Comparison of ENCODE assay signal across 7 mouse cellular contexts in the genomic region with DNA sequence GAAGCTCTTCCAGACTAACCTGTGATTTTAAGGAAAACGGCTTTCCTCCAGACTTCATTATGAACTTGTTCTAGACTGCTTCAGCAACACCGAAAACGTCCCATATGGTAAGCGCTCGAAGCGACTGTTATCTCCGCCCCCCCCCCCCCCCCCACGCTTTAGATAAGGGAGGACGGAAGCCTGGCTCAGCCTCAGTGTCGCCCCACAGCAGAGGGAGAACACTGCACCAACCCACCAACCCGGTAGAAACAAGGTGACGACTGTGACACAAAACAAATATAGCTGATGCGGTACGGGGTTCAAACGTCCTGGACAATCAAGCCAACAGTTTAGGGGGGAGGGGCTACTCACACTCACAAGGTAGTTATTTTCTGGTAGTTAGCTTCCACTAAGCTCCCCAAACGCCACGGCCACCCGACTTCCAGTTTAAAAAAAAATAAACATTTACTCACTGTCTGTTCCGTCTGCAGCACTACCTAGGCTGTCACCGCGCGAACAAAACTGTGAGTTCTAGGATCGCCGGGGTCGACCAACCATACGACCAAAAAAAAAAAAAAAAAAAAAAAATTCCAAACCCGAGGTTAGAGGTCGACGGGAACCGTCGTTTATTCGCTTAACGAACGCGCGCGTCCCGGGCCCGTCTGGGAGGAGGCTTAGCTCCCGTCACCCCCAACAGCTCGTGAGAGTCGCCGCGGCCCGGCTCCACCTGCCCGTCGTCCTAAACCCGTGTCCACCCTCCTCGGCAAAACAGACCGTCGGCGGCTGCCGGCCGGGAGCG. TPM values are rescaled to one million over a fixed set of nuclear protein-coding genes. Genes with fewer than 3 reads are reported as not detected.
DNase-seq lines count a peak whose midpoint lies in the region; ATAC-seq and TF ChIP-seq lines count a peak whose summit lies in the region.

No protein-coding gene starts in this region.

- H3K4me3 ChIP-seq in ES-E14 (ENCODE audit: insufficient read depth in 1 of 2, low read depth in 1 of 2, low read length in 2 of 2, poor library complexity in 1 of 2, severe bottlenecking in 1 of 2) (peak overlapping the region; percentile 83 to 88), macrophage (ENCODE audit: inconsistent target) (peak overlapping the region; percentile 74)
- peak overlapping the region; percentile 86 for H3K4me3 ChIP-seq in embryonic facial prominence, embryonic 12.5 days

- H3K9ac ChIP-seq in ES-E14 (ENCODE audit: insufficient read depth, low read depth, low read length, poor library complexity, severe bottlenecking): peak overlapping the region; percentile 89
- peak overlapping the region; percentile 75 for H3K9ac ChIP-seq in embryonic facial prominence, embryonic 12.5 days

- ATAC-seq in embryonic facial prominence, embryonic 12.5 days (ENCODE audit: insufficient number of reproducible peaks, insufficient read depth, low FRiP score, low TSS enrichment): peak; percentile 82

- H3K9me3 ChIP-seq in ES-E14 (ENCODE audit: control insufficient read depth, insufficient read depth, low read depth, low read length): no peaks in the 10 kb centered on the region
- H3K9me3 ChIP-seq in embryonic facial prominence, embryonic 12.5 days: no peaks in the 10 kb centered on the region

- peak overlapping the region; percentile 68 for H3K4me2 ChIP-seq in embryonic facial prominence, embryonic 12.5 days (replicated peaks)

- H3K27ac ChIP-seq in ES-E14 (ENCODE audit: insufficient read depth, low read depth, low read length, poor library complexity, severe bottlenecking): peak overlapping the region; percentile 27; the same call in 1 of the 2 replicates
- H3K27ac ChIP-seq in embryonic facial prominence, embryonic 12.5 days: peak overlapping the region; percentile 90
- H3K27ac ChIP-seq in macrophage: peak overlapping the region; percentile 22; the same call in 1 of the 2 replicates

- under 1% methylated on average over 53 of the region's 55 CpGs for WGBS in embryonic facial prominence, embryonic 12.5 days
- 1% methylated on average over 53 of the region's 55 CpGs for WGBS in macrophage (ENCODE audit: missing documents)

- in situ Hi-C loops in ES-E14 (cut with MboI; ENCODE audit: low sequenced_read_pairs in 2 of 2, unreplicated experiment in 2 of 2): no loop called here

- H3K4me1 ChIP-seq in ES-E14 (ENCODE audit: control insufficient read depth in 2 of 2, insufficient read depth in 2 of 2, low read length in 2 of 2, poor library complexity in 1 of 2): no peaks in the 10 kb centered on the region; a peak in 2 of 4 replicates
- H3K4me1 ChIP-seq in embryonic facial prominence, embryonic 12.5 days: peaks cover 4% of the 10 kb centered on the region; the same call in 1 of the 2 replicates

- H3K36me3 ChIP-seq in ES-E14 (ENCODE audit: control insufficient read depth, insufficient read depth, low read length, poor library complexity, severe bottlenecking) (peaks cover 3% of the 10 kb centered on the region), macrophage (ENCODE audit: inconsistent target) (no peaks in the 10 kb centered on the region)
- H3K36me3 ChIP-seq in embryonic facial prominence, embryonic 12.5 days: peaks cover 28% of the 10 kb centered on the region

- peaks cover 46% of the 10 kb centered on the region for H3K79me2 ChIP-seq in macrophage (ENCODE audit: inconsistent target)

- H3K27me3 ChIP-seq in embryonic facial prominence, embryonic 12.5 days: no peaks in the 10 kb centered on the region

- intact Hi-C loops in heart, postnatal 14 days (cut with DNase I): loop anchor here (2.0 to 5.0 kb wide), 2 partner anchors 15 to 169 kb away; a partner anchor contains a TSS

- no peak for DNase-seq in ES-E14 (ENCODE audit: low read depth, low spot score)
- peak; percentile 37 for DNase-seq in adrenal gland, postnatal 14 days
- DNase-seq in heart, postnatal 14 days: peak; percentile 18 to 20
- peak; percentile 22 for DNase-seq in layer of hippocampus, postnatal 14 days (ENCODE audit: low spot score in 2 of 2)
- peak; percentile 6 for DNase-seq in right cerebral cortex, postnatal 4 days

TF ChIP-seq in ES-E14, 5 proteins besides CTCF, POLR2A, EP300 and RAD21:
- TF ChIP-seq CHD2 (IDR thresholded peaks at IDR 0.05; ENCODE audit: low read depth, low read length): no peak
- no peak for TF ChIP-seq MAFK (IDR thresholded peaks at IDR 0.05; ENCODE audit: insufficient read depth, low read depth, low read length)
- peak; percentile 83 for TF ChIP-seq ZNF384 (IDR thresholded peaks at IDR 0.05; ENCODE audit: low read depth, low read length)

RNA-seq across cellular contexts. Expression of a gene that starts 0.6 kb away (rescaled TPM):
- total RNA-seq in ES-E14 (2012; rRNA removed): 19.4 and 34.2 TPM in 2 replicates
- total RNA-seq in adrenal gland, postnatal 14 days (2021): 12.9 and 13.3 TPM in 2 replicates
- 76.1 and 79.0 TPM in 2 replicates for polyA plus RNA-seq in embryonic facial prominence, embryonic 12.5 days (2016; fragmentation: Nextera tagmentation; extraction: Ambion mirVana)
- 1 to 10 TPM; 7.4 to 8.7 TPM for total RNA-seq in heart, postnatal 14 days (2021)
- 1 to 10 TPM; 6.2 to 8.2 TPM for total RNA-seq in layer of hippocampus, postnatal 14 days (2021)
- total RNA-seq in macrophage (2018; cell fraction: chromatin; rRNA removed): 10 to 100 TPM in 2 of 26 experiments, 1 to 10 TPM in 23, not detected in 1; 1.4 to 13.1 (median 4.4) TPM
- 10 to 100 TPM in 10 of 26 experiments, 1 to 10 TPM in 16; 4.3 to 16.7 (median 7.7) TPM for total RNA-seq in macrophage (2018; cell fraction: cytosol; rRNA removed)
- 10 to 100 TPM in 6 of 26 experiments, 1 to 10 TPM in 20; 1.8 to 15.9 (median 7.2) TPM for total RNA-seq in macrophage (2018; cell fraction: nucleus; rRNA removed)
- 6.4 to 14.7 TPM (median 9.7 TPM) in 3 replicates for polyA plus RNA-seq in macrophage (2018)

RNA-seq across cellular contexts. Expression of a gene that starts 17.0 kb away (rescaled TPM):
- 28.4 and 35.4 TPM in 2 replicates for total RNA-seq in ES-E14 (2012; rRNA removed)
- 23.5 TPM in 2 replicates for total RNA-seq in adrenal gland, postnatal 14 days (2021)
- polyA plus RNA-seq in embryonic facial prominence, embryonic 12.5 days (2016; fragmentation: Nextera tagmentation; extraction: Ambion mirVana): 69.9 and 80.1 TPM in 2 replicates
- total RNA-seq in heart, postnatal 14 days (2021): 10 to 100 TPM; 21.8 to 26.3 TPM
- total RNA-seq in layer of hippocampus, postnatal 14 days (2021): 10 to 100 TPM; 11.1 to 11.4 TPM
- total RNA-seq in macrophage (2018; cell fraction: chromatin; rRNA removed): 10 to 100 TPM in 12 of 26 experiments, 1 to 10 TPM in 14; 1.6 to 20.3 (median 8.7) TPM
- 10 to 100 TPM in 4 of 26 experiments, 1 to 10 TPM in 22; 5.4 to 10.9 (median 7.7) TPM for total RNA-seq in macrophage (2018; cell fraction: cytosol; rRNA removed)
- total RNA-seq in macrophage (2018; cell fraction: nucleus; rRNA removed): 10 to 100 TPM in 17 of 26 experiments, 1 to 10 TPM in 9; 4.0 to 32.4 (median 13.1) TPM
- polyA plus RNA-seq in macrophage (2018): 8.4 to 13.7 TPM (median 9.8 TPM) in 3 replicates

RNA-seq across cellular contexts. Expression of a gene that starts 17.1 kb away (rescaled TPM):
- 10.6 and 10.9 TPM in 2 replicates for total RNA-seq in ES-E14 (2012; rRNA removed)
- total RNA-seq in adrenal gland, postnatal 14 days (2021): 14.3 and 16.8 TPM in 2 replicates
- polyA plus RNA-seq in embryonic facial prominence, embryonic 12.5 days (2016; fragmentation: Nextera tagmentation; extraction: Ambion mirVana): 26.4 and 31.5 TPM in 2 replicates
- total RNA-seq in heart, postnatal 14 days (2021): 10 to 100 TPM; 10.2 to 13.7 TPM
- 10 to 100 TPM; 38.4 to 41.8 TPM for total RNA-seq in layer of hippocampus, postnatal 14 days (2021)
- 10 to 100 TPM in 5 of 26 experiments, 1 to 10 TPM in 16, under 1 TPM in 5; 0.47 to 15.4 (median 5.1) TPM for total RNA-seq in macrophage (2018; cell fraction: chromatin; rRNA removed)
- total RNA-seq in macrophage (2018; cell fraction: cytosol; rRNA removed): 10 to 100 TPM in 18 of 26 experiments, 1 to 10 TPM in 8; 4.9 to 17.0 (median 12.3) TPM
- 10 to 100 TPM in 6 of 26 experiments, 1 to 10 TPM in 20; 1.2 to 16.1 (median 6.1) TPM for total RNA-seq in macrophage (2018; cell fraction: nucleus; rRNA removed)
- polyA plus RNA-seq in macrophage (2018): 9.3 to 13.5 TPM (median 13.2 TPM) in 3 replicates

RNA-seq across cellular contexts. Expression of a gene that starts 39.9 kb away (rescaled TPM):
- total RNA-seq in ES-E14 (2012; rRNA removed): 0.18 and 0.21 TPM in 2 replicates
- 0.08 TPM in 1 of 2 replicates, not detected in the other for total RNA-seq in adrenal gland, postnatal 14 days (2021)
- 0.03 and 0.06 TPM in 2 replicates for polyA plus RNA-seq in embryonic facial prominence, embryonic 12.5 days (2016; fragmentation: Nextera tagmentation; extraction: Ambion mirVana)
- under 1 TPM in 1 of 2 experiments, not detected in 1; 0.02 TPM for total RNA-seq in heart, postnatal 14 days (2021)
- total RNA-seq in layer of hippocampus, postnatal 14 days (2021): not detected
- total RNA-seq in macrophage (2018; cell fraction: chromatin; rRNA removed): under 1 TPM in 11 of 26 experiments, not detected in 15; 0.10 to 0.25 (median 0.18) TPM
- total RNA-seq in macrophage (2018; cell fraction: cytosol; rRNA removed): not detected
- under 1 TPM in 3 of 26 experiments, not detected in 23; 0.05 to 0.27 (median 0.10) TPM for total RNA-seq in macrophage (2018; cell fraction: nucleus; rRNA removed)
- not detected in 3 replicates for polyA plus RNA-seq in macrophage (2018)

RNA-seq across cellular contexts. Expression of a gene that starts 45.9 kb away (rescaled TPM):
- total RNA-seq in ES-E14 (2012; rRNA removed): 20.6 and 23.3 TPM in 2 replicates
- total RNA-seq in adrenal gland, postnatal 14 days (2021): 18.7 and 18.8 TPM in 2 replicates
- 33.0 and 35.9 TPM in 2 replicates for polyA plus RNA-seq in embryonic facial prominence, embryonic 12.5 days (2016; fragmentation: Nextera tagmentation; extraction: Ambion mirVana)
- 10 to 100 TPM; 18.8 to 19.4 TPM for total RNA-seq in heart, postnatal 14 days (2021)
- 10 to 100 TPM; 18.4 to 22.5 TPM for total RNA-seq in layer of hippocampus, postnatal 14 days (2021)
- total RNA-seq in macrophage (2018; cell fraction: chromatin; rRNA removed): 10 to 100 TPM in 25 of 26 experiments, 1 to 10 TPM in 1; 9.8 to 75.3 (median 43.2) TPM
- 10 to 100 TPM in 2 of 26 experiments, 1 to 10 TPM in 24; 2.6 to 10.8 (median 6.7) TPM for total RNA-seq in macrophage (2018; cell fraction: cytosol; rRNA removed)
- 10 to 100 TPM in 23 of 26 experiments, 1 to 10 TPM in 3; 5.7 to 49.3 (median 22.8) TPM for total RNA-seq in macrophage (2018; cell fraction: nucleus; rRNA removed)
- polyA plus RNA-seq in macrophage (2018): 6.4 to 9.2 TPM (median 8.6 TPM) in 3 replicates

Comparison
In these comparisons a context has a peak if more than half of its experiments do, and no peak if none do; other contexts are left out.
1. H3K27ac ChIP-seq: peak in every context shown above with its lines; median percentile 90 in embryonic facial prominence, embryonic 12.5 days; 27 in ES-E14; 22 in macrophage.